Mouse (Mus musculus) kidney, embryonic 16.5 days (tissue): ENCODE results near the gene Trpc2. TPM values are rescaled to one million over a fixed set of nuclear protein-coding genes. Genes with fewer than 3 reads are reported as not detected.
A peak's percentile ranks its signal among the peaks of the same experiment; 100 is the strongest.

Experiments used
- ATAC-seq: fragments of 200-750 bp; cut with Nextera tagmentation; 2 replicates; pipeline ENCODE4 v1.8.0; 2017; ENCODE audit warnings: moderate TSS enrichment; ENCODE audit not compliant: low FRiP score, low TSS enrichment
- H3K27ac ChIP-seq: fragments of 300-500 bp; sonication (generic); 2 replicates; pipeline ENCODE4 v1.5.1; 2014; ENCODE audit warnings: low read length
- H3K27me3 ChIP-seq: fragments of 300-500 bp; sonication (generic); 2 replicates; pipeline ENCODE4 v1.6.1; 2014; ENCODE audit warnings: low read length, control low read depth, mixed read lengths; ENCODE audit not compliant: insufficient read depth
- H3K36me3 ChIP-seq: fragments of 300-500 bp; sonication (generic); 2 replicates; pipeline ENCODE4 v1.6.1; 2014; ENCODE audit warnings: low read length, control low read depth, mixed read lengths; ENCODE audit not compliant: insufficient read depth
- H3K4me1 ChIP-seq: fragments of 300-500 bp; sonication (generic); 2 replicates; pipeline ENCODE4 v1.6.1; 2014; ENCODE audit warnings: low read length, control low read depth, mixed read lengths; ENCODE audit not compliant: insufficient read depth
- H3K4me2 ChIP-seq: fragments of 300-500 bp; sonication (generic); replicated peaks from 2 replicates; pipeline ENCODE4 v1.6.1; 2014; ENCODE audit warnings: low read depth, low read length
- H3K4me3 ChIP-seq: fragments of 300-500 bp; sonication (generic); 2 replicates; pipeline ENCODE4 v1.5.1; 2014; ENCODE audit warnings: mild to moderate bottlenecking, low read length
- H3K9ac ChIP-seq: fragments of 300-500 bp; sonication (generic); replicated peaks from 2 replicates; pipeline ENCODE4 v1.6.1; 2014; ENCODE audit warnings: low read length
- H3K9me3 ChIP-seq: fragments of 300-500 bp; sonication (generic); 2 replicates; pipeline ENCODE4 v1.6.1; 2016; ENCODE audit warnings: low read length, control low read depth
- WGBS: fragments of 180-500 bp; shearing (Covaris S2); extraction: QIAGEN DNeasy Blood & Tissue Kit; methylation state at CpG from one replicate; pipeline ENCODE4 v1.1.7; 2014; 5-methylcytosine and 5-hydroxymethylcytosine counted together
- polyA plus RNA-seq: library from polyadenylated mRNA; unstranded; fragments of >200 nt; fragmentation: Nextera tagmentation; extraction: Ambion mirVana; gene quantifications from 2 replicates; pipeline ENCODE4 v1.2.1, GENCODE M21; 2015

Trpc2 gene
- polyA plus RNA-seq, 1 experiment from 2014 or later: 0.09 TPM

- H3K4me2 ChIP-seq: no peak overlapping the region
- H3K27me3 ChIP-seq: no peaks in the 10 kb centered on the region
- H3K4me1 ChIP-seq: no peaks in the 10 kb centered on the region
- 0 out of 2 replicates have a peak, but pooled peaks cover under 1% of the 10 kb centered on the region for H3K36me3 ChIP-seq
- no peak for ATAC-seq
- H3K4me3 ChIP-seq: no peak overlapping the region
- H3K9ac ChIP-seq: no peak overlapping the region
- WGBS: 81% methylated on average over 45 of the region's 45 CpGs
- H3K9me3 ChIP-seq: no peaks in the 10 kb centered on the region
- no peak overlapping the region for H3K27ac ChIP-seq
Observed at GRCm38 (mm10) chr7:102113151-102113729, 30.3 kb downstream of the Trpc2 start.

GRCm38 (mm10) chr7:102116579-102117331 lies 33.8 kb downstream of the Trpc2 start, which contains the start of gene Chrna10:
Gene Chrna10 (minus strand): TSS chr7:102116828.
- Histone ChIP-seq H3K27ac (no peak within 1 kb of the TSS), H3K4me2 (no peak within 1 kb of the TSS), H3K27me3 (no peaks in the 10 kb centered on the region), H3K9ac (no peak within 1 kb of the TSS), H3K36me3 (peaks cover 34% of the 10 kb centered on the region), H3K4me3 (no peak within 1 kb of the TSS), H3K9me3 (no peaks in the 10 kb centered on the region), H3K4me1 (no peaks in the 10 kb centered on the region)
- WGBS: 42% methylated on average over 7 of the region's 7 CpGs
- ATAC-seq: peak; percentile 12; the same call in 1 of the 2 replicates

GRCm38 (mm10) chr7:102117382-102117781 lies 34.5 kb downstream of the Trpc2 start:
- Histone ChIP-seq H3K9me3 (no peaks in the 10 kb centered on the region), H3K4me3 (no peak overlapping the region), H3K4me2 (no peak overlapping the region), H3K36me3 (peaks cover 40% of the 10 kb centered on the region), H3K4me1 (no peaks in the 10 kb centered on the region), H3K27ac (no peak overlapping the region), H3K9ac (no peak overlapping the region), H3K27me3 (no peaks in the 10 kb centered on the region)
- WGBS: 72% methylated on average over 6 of the region's 6 CpGs
- no peak for ATAC-seq

GRCm38 (mm10) chr7:102120326-102120725 lies 37.4 kb downstream of the Trpc2 start:
- Histone ChIP-seq H3K27ac (no peak overlapping the region), H3K36me3 (peaks cover 68% of the 10 kb centered on the region), H3K9me3 (no peaks in the 10 kb centered on the region), H3K27me3 (no peaks in the 10 kb centered on the region), H3K4me2 (no peak overlapping the region), H3K9ac (no peak overlapping the region), H3K4me3 (no peak overlapping the region), H3K4me1 (no peaks in the 10 kb centered on the region)
- 96% methylated on average over 10 of the region's 10 CpGs for WGBS
- no peak for ATAC-seq

GRCm38 (mm10) chr7:102132395-102132794 lies 49.5 kb downstream of the Trpc2 start:
- no peak for ATAC-seq
- Histone ChIP-seq H3K9ac (no peak overlapping the region), H3K27me3 (no peaks in the 10 kb centered on the region), H3K4me2 (no peak overlapping the region), H3K9me3 (no peaks in the 10 kb centered on the region), H3K36me3 (peaks cover 66% of the 10 kb centered on the region), H3K4me3 (no peak overlapping the region), H3K4me1 (no peaks in the 10 kb centered on the region), H3K27ac (no peak overlapping the region)
- WGBS: 79% methylated on average over 4 of the region's 4 CpGs

- H3K9me3 ChIP-seq: no peaks in the 10 kb centered on the region
- no peak overlapping the region for H3K27ac ChIP-seq
- H3K4me3 ChIP-seq: no peak overlapping the region
- no peak for ATAC-seq
- H3K4me1 ChIP-seq: no peaks in the 10 kb centered on the region
- WGBS: 89% methylated on average over 1 of the region's 1 CpGs
- H3K36me3 ChIP-seq: peaks cover 62% of the 10 kb centered on the region
- H3K9ac ChIP-seq: no peak overlapping the region
- no peak overlapping the region for H3K4me2 ChIP-seq
- H3K27me3 ChIP-seq: no peaks in the 10 kb centered on the region
Observed at GRCm38 (mm10) chr7:102137464-102137863, 54.5 kb downstream of the Trpc2 start.

- peaks cover 62% of the 10 kb centered on the region for H3K36me3 ChIP-seq
- H3K27ac ChIP-seq: no peak overlapping the region
- no peak overlapping the region for H3K4me3 ChIP-seq
- 93% methylated on average over 5 of the region's 5 CpGs for WGBS
- H3K27me3 ChIP-seq: no peaks in the 10 kb centered on the region
- H3K9ac ChIP-seq: no peak overlapping the region
- no peaks in the 10 kb centered on the region for H3K4me1 ChIP-seq
- ATAC-seq: no peak
- H3K4me2 ChIP-seq: no peak overlapping the region
- H3K9me3 ChIP-seq: no peaks in the 10 kb centered on the region
Observed at GRCm38 (mm10) chr7:102137898-102138297, 55.0 kb downstream of the Trpc2 start.

Other genes with a start within 250 kb of the Trpc2 start
- gene Inppl1, start 244.9 kb upstream of the Trpc2 start, polyA plus RNA-seq: 44.2 and 55.6 TPM in 2 replicates
- gene Folr2, start 225.9 kb upstream of the Trpc2 start, polyA plus RNA-seq: 1.3 and 1.9 TPM in 2 replicates
- 76.3 and 77.8 TPM in 2 replicates for gene Anapc15, start 219.4 kb upstream of the Trpc2 start, polyA plus RNA-seq
- 82.5 and 98.0 TPM in 2 replicates for gene Folr1, start 212.3 kb upstream of the Trpc2 start, polyA plus RNA-seq
- gene Lamtor1, start 177.2 kb upstream of the Trpc2 start, polyA plus RNA-seq: 174 and 183 TPM in 2 replicates
- gene Tomt, start 176.8 kb upstream of the Trpc2 start, polyA plus RNA-seq: 0.33 and 0.59 TPM in 2 replicates
- gene Lrrc51, start 149.2 kb upstream of the Trpc2 start, polyA plus RNA-seq: 10.8 and 13.9 TPM in 2 replicates
- gene Numa1, start 149.0 kb upstream of the Trpc2 start, polyA plus RNA-seq: 72.1 and 75.6 TPM in 2 replicates
- gene Il18bp, start 64.4 kb upstream of the Trpc2 start, polyA plus RNA-seq: 3.0 and 3.3 TPM in 2 replicates
- 32.7 and 34.1 TPM in 2 replicates for gene Rnf121, start 17.6 kb upstream of the Trpc2 start, polyA plus RNA-seq
- 34.4 and 37.5 TPM in 2 replicates for gene Xndc1, start 17.6 kb upstream of the Trpc2 start, polyA plus RNA-seq
- gene Xntrpc, start 17.4 kb upstream of the Trpc2 start, polyA plus RNA-seq: 0.99 and 1.4 TPM in 2 replicates
- gene Art1, start 18.6 kb downstream of the Trpc2 start, polyA plus RNA-seq: 1.0 and 1.2 TPM in 2 replicates
- 2.2 and 2.4 TPM in 2 replicates for gene Art5, start 26.4 kb downstream of the Trpc2 start, polyA plus RNA-seq
- gene Chrna10, start 33.7 kb downstream of the Trpc2 start, polyA plus RNA-seq: not detected in 2 replicates
- gene Nup98, start 127.1 kb downstream of the Trpc2 start, polyA plus RNA-seq: 36.4 and 39.6 TPM in 2 replicates
- gene Pgap2, start 127.1 kb downstream of the Trpc2 start, polyA plus RNA-seq: 82.9 and 84.7 TPM in 2 replicates
- gene Rhog, start 172.9 kb downstream of the Trpc2 start, polyA plus RNA-seq: 61.2 and 64.9 TPM in 2 replicates
- gene Stim1, start 184.7 kb downstream of the Trpc2 start, polyA plus RNA-seq: 14.8 and 17.0 TPM in 2 replicates